Mouse (Mus musculus) heart, embryonic 12.5 days (tissue): ENCODE data around the gene Ackr3. TPM values are rescaled to one million over a fixed set of nuclear protein-coding genes. Genes with fewer than 3 reads are reported as not detected.

Experiments used
- ATAC-seq: fragments of 200-750 bp; cut with Nextera tagmentation; 2 replicates; pipeline ENCODE4 v1.8.0; 2017; ENCODE audit warnings: moderate TSS enrichment, moderate library complexity; ENCODE audit not compliant: insufficient number of reproducible peaks, low FRiP score
- H3K27ac ChIP-seq: fragments of 300-500 bp; sonication (generic); 2 replicates; pipeline ENCODE4 v1.5.1; 2016; ENCODE audit warnings: mild to moderate bottlenecking, moderate library complexity; ENCODE audit not compliant: poor library complexity, severe bottlenecking
- H3K27me3 ChIP-seq: fragments of 300-500 bp; sonication (generic); replicated peaks from 2 replicates; pipeline ENCODE4 v1.6.1; 2016; ENCODE audit warnings: mild to moderate bottlenecking, moderate library complexity
- H3K36me3 ChIP-seq: fragments of 300-500 bp; sonication (generic); 2 replicates; pipeline ENCODE4 v1.6.1; 2016; ENCODE audit warnings: mild to moderate bottlenecking, moderate library complexity
- H3K4me1 ChIP-seq: fragments of 300-500 bp; sonication (generic); replicated peaks from 2 replicates; pipeline ENCODE4 v1.6.1; 2016; ENCODE audit warnings: mild to moderate bottlenecking
- H3K4me2 ChIP-seq: fragments of 300-500 bp; sonication (generic); 2 replicates; pipeline ENCODE4 v1.6.1; 2016; ENCODE audit warnings: mild to moderate bottlenecking, moderate library complexity
- H3K4me3 ChIP-seq: fragments of 300-500 bp; sonication (generic); 2 replicates; pipeline ENCODE4 v1.5.1; 2016; ENCODE audit warnings: mild to moderate bottlenecking
- H3K9ac ChIP-seq: fragments of 300-500 bp; sonication (generic); 2 replicates; pipeline ENCODE4 v1.6.1; 2016; ENCODE audit warnings: mild to moderate bottlenecking, moderate library complexity
- H3K9me3 ChIP-seq: fragments of 300-500 bp; sonication (generic); replicated peaks from 2 replicates; pipeline ENCODE4 v1.6.1; 2016; ENCODE audit warnings: mild to moderate bottlenecking, moderate library complexity
- WGBS: fragments of 180-500 bp; shearing (Covaris S2); methylation state at CpG from one replicate; pipeline ENCODE4 v1.1.7; 2016; 5-methylcytosine and 5-hydroxymethylcytosine counted together
- polyA plus RNA-seq: library from polyadenylated mRNA; unstranded; fragments of >200 nt; fragmentation: Nextera tagmentation; extraction: Ambion mirVana; gene quantifications from 2 replicates; pipeline ENCODE4 v1.2.1, GENCODE M21; 2016

Gene Ackr3
- polyA plus RNA-seq, 1 experiment from 2014 or later: 52.2 TPM

DNA sequence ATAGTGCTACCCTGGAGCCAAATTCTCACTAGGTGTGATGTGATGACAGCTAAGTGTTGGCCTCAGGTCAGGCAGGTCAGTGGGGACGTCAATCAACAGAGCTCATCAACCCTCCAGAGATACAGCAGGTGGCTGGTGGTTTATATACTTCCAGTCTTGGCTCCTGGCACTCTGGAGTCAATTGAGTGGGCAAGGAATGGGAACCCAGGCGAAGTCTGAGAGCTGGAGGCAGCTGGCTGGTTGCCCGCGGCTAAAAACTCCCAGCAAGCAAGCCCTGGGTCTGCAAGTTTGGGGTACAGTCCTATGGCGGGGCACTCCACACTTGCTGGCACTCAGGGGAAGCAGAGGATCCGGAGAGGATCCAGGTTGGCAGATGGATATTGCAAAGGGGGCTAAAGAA, 9.1 kb downstream of the Ackr3 start:
- H3K9me3 ChIP-seq: no peaks in the 10 kb centered on the region
- no peak overlapping the region for H3K9ac ChIP-seq
- H3K4me3 ChIP-seq: no peak overlapping the region
- 78% methylated on average over 6 of the region's 6 CpGs for WGBS
- H3K4me1 ChIP-seq: peaks cover 47% of the 10 kb centered on the region
- no peak overlapping the region for H3K4me2 ChIP-seq
- ATAC-seq: no peak
- peaks cover 62% of the 10 kb centered on the region for H3K36me3 ChIP-seq
- no peaks in the 10 kb centered on the region for H3K27me3 ChIP-seq
- no peak overlapping the region for H3K27ac ChIP-seq

DNA sequence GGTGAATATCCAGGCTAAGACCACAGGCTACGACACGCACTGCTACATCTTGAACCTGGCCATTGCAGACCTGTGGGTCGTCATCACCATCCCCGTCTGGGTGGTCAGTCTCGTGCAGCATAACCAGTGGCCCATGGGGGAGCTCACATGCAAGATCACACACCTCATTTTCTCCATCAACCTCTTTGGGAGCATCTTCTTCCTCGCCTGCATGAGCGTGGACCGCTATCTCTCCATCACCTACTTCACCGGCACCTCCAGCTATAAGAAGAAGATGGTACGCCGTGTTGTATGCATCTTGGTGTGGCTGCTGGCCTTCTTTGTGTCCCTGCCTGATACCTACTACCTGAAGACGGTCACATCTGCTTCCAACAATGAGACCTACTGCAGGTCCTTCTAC, 10.2 kb downstream of the Ackr3 start:
- Histone ChIP-seq H3K27ac (no peak overlapping the region), H3K4me3 (no peak overlapping the region), H3K9ac (no peak overlapping the region), H3K36me3 (peaks cover 62% of the 10 kb centered on the region), H3K9me3 (no peaks in the 10 kb centered on the region), H3K4me1 (peaks cover 36% of the 10 kb centered on the region), H3K4me2 (no peak overlapping the region), H3K27me3 (no peaks in the 10 kb centered on the region)
- no peak for ATAC-seq
- WGBS: 90% methylated on average over 12 of the region's 12 CpGs

- H3K27me3 ChIP-seq: no peaks in the 10 kb centered on the region
- H3K4me2 ChIP-seq: no peak overlapping the region
- ATAC-seq: no peak
- H3K9ac ChIP-seq: no peak overlapping the region
- no peak overlapping the region for H3K27ac ChIP-seq
- peaks cover 57% of the 10 kb centered on the region for H3K36me3 ChIP-seq
- H3K4me3 ChIP-seq: no peak overlapping the region
- peaks cover 33% of the 10 kb centered on the region for H3K4me1 ChIP-seq
- no peaks in the 10 kb centered on the region for H3K9me3 ChIP-seq
- WGBS: 87% methylated on average over 6 of the region's 6 CpGs
These were observed 11.1 kb downstream of the Ackr3 start for GRCm38 (mm10) chr1:90214926-90215325.

GRCm38 (mm10) chr1:90215881-90216280, 12.1 kb downstream of the Ackr3 start:
- H3K4me3 ChIP-seq: no peak overlapping the region
- H3K9ac ChIP-seq: no peak overlapping the region
- H3K4me2 ChIP-seq: no peak overlapping the region
- H3K4me1 ChIP-seq: peaks cover 34% of the 10 kb centered on the region
- no peak for ATAC-seq
- no peaks in the 10 kb centered on the region for H3K27me3 ChIP-seq
- peaks cover 51% of the 10 kb centered on the region for H3K36me3 ChIP-seq
- H3K27ac ChIP-seq: no peak overlapping the region
- no peaks in the 10 kb centered on the region for H3K9me3 ChIP-seq
- WGBS: 49% methylated on average over 2 of the region's 2 CpGs

- H3K9me3 ChIP-seq: no peaks in the 10 kb centered on the region
- peaks cover 31% of the 10 kb centered on the region for H3K4me1 ChIP-seq
- no peaks in the 10 kb centered on the region for H3K27me3 ChIP-seq
- 80% methylated on average over 1 of the region's 1 CpGs for WGBS
- H3K4me3 ChIP-seq: no peak overlapping the region
- H3K9ac ChIP-seq: no peak overlapping the region
- no peak overlapping the region for H3K27ac ChIP-seq
- H3K36me3 ChIP-seq: peaks cover 48% of the 10 kb centered on the region
- ATAC-seq: no peak
- H3K4me2 ChIP-seq: no peak overlapping the region
These were observed 12.6 kb downstream of the Ackr3 start for GRCm38 (mm10) chr1:90216395-90216794.

DNA sequence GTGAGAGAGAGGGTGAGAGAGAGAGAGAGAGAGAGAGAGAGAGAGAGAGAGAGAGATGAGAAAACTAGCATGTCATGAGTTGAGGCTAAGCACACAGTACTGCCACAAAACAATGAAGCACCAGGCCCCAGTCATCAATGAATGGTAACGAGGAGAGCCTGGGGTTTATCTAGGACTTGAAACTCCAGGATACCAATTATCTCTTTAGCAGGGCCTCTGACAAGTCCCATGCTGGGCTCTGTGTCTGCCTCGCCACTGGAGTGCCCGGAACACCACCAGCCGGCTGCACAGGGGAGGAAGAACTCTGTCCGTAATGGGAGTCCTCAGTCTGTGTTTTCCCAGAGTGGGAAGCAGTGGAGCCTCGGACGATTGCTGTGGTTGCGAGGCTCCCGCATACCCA, 16.5 kb downstream of the Ackr3 start:
- WGBS: 13% methylated on average over 9 of the region's 9 CpGs
- Histone ChIP-seq H3K4me3 (no peak overlapping the region), H3K27ac (peak overlapping the region; percentile 10; the same call in 1 of the 2 replicates), H3K9me3 (no peaks in the 10 kb centered on the region), H3K4me2 (peak overlapping the region; percentile 16; the same call in 1 of the 2 replicates), H3K9ac (0 out of 2 replicates have a peak overlapping the region, but pooled peaks have one; percentile 10), H3K4me1 (peaks cover 28% of the 10 kb centered on the region), H3K27me3 (no peaks in the 10 kb centered on the region), H3K36me3 (peaks cover 17% of the 10 kb centered on the region)
- no peak for ATAC-seq

GRCm38 (mm10) chr1:90220844-90221243, 17.1 kb downstream of the Ackr3 start:
- WGBS: 82% methylated on average over 4 of the region's 4 CpGs
- Histone ChIP-seq H3K27ac (no peak overlapping the region), H3K4me2 (no peak overlapping the region), H3K9ac (no peak overlapping the region), H3K27me3 (no peaks in the 10 kb centered on the region), H3K4me3 (no peak overlapping the region), H3K9me3 (no peaks in the 10 kb centered on the region), H3K4me1 (peaks cover 33% of the 10 kb centered on the region), H3K36me3 (peaks cover 11% of the 10 kb centered on the region)
- no peak for ATAC-seq

GRCm38 (mm10) chr1:90221811-90222361, 18.1 kb downstream of the Ackr3 start:
- H3K36me3 ChIP-seq: peaks cover 2% of the 10 kb centered on the region; the same call in 1 of the 2 replicates
- no peak overlapping the region for H3K27ac ChIP-seq
- no peaks in the 10 kb centered on the region for H3K27me3 ChIP-seq
- H3K9ac ChIP-seq: no peak overlapping the region
- H3K4me1 ChIP-seq: peaks cover 38% of the 10 kb centered on the region
- no peak overlapping the region for H3K4me3 ChIP-seq
- no peaks in the 10 kb centered on the region for H3K9me3 ChIP-seq
- ATAC-seq: no peak
- no peak overlapping the region for H3K4me2 ChIP-seq
- WGBS: 79% methylated on average over 18 of the region's 18 CpGs

- no peak overlapping the region for H3K4me2 ChIP-seq
- WGBS: 87% methylated on average over 17 of the region's 17 CpGs
- H3K4me1 ChIP-seq: peaks cover 44% of the 10 kb centered on the region
These were observed 18.7 kb downstream of the Ackr3 start for GRCm38 (mm10) chr1:90222427-90222901.

DNA sequence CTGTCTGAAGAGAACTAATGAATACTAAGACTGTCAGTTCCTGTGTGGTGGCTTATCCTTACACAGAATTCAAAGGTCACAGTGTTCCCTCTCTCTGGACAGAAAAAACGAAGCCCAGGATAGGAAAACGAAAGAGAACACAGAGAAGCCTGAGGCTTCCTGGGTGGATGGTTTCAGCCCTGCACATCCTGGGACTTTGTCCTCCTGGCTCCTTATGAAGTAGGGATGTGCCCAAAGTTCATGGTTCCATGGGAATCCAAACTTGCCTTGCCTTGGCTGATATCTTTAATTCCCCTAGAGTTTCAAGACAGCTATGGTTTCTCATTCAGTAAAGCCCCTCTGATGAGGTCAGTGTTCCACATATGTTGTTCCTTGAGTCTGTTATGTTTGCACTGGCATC, 19.2 kb downstream of the Ackr3 start:
- H3K27ac ChIP-seq: no peak overlapping the region
- H3K4me2 ChIP-seq: no peak overlapping the region
- H3K9ac ChIP-seq: no peak overlapping the region
- no peaks in the 10 kb centered on the region for H3K9me3 ChIP-seq
- H3K36me3 ChIP-seq: no peaks in the 10 kb centered on the region
- ATAC-seq: no peak
- no peaks in the 10 kb centered on the region for H3K27me3 ChIP-seq
- WGBS: 64% methylated on average over 2 of the region's 2 CpGs
- H3K4me3 ChIP-seq: no peak overlapping the region
- peaks cover 49% of the 10 kb centered on the region for H3K4me1 ChIP-seq

More at GRCm38 (mm10) chr1:90222427-90222901, 18.7 kb downstream of the Ackr3 start:
- no peaks in the 10 kb centered on the region for H3K27me3 ChIP-seq
- no peak for ATAC-seq
- H3K36me3 ChIP-seq: no peaks in the 10 kb centered on the region
- no peak overlapping the region for H3K4me3 ChIP-seq
- no peaks in the 10 kb centered on the region for H3K9me3 ChIP-seq
- no peak overlapping the region for H3K27ac ChIP-seq
- no peak overlapping the region for H3K9ac ChIP-seq

DNA sequence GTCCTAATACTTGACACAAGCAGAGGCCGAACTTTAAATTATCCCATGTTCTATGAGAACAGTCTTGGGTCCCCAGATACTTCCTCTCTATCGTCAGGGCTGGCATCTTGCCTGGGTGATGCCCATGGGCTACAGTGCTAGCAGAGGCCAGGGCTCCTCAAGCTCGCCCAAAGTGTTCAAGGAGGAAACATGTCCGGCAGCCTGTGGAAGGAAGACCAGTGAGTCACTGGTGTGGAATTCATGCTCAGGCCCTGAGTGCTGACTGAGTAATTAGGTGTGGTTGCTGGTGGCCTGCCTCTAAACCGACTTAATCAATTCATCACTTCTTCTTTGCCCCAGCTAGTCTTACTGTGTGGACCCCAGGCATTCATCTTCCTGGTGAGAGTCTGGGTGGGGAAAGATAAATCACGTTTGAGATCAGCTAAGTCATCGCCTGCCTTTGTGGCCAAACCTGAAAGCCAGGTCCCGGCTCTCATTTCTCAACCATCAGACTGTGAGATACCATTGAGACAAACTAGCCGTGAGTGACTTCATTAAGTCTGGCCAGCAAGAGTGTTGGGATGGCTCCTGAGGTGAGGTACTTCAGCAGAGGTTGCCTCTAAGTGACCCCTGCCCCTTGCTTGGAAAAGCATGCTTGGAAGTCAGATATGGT, 21.9 kb downstream of the Ackr3 start:
- Histone ChIP-seq H3K4me1 (peaks cover 51% of the 10 kb centered on the region), H3K4me2 (no peak overlapping the region), H3K9me3 (no peaks in the 10 kb centered on the region), H3K27ac (peak overlapping the region; percentile 16; the same call in 1 of the 2 replicates), H3K27me3 (no peaks in the 10 kb centered on the region), H3K36me3 (no peaks in the 10 kb centered on the region), H3K4me3 (no peak overlapping the region), H3K9ac (no peak overlapping the region)
- no peak for ATAC-seq
- 35% methylated on average over 9 of the region's 9 CpGs for WGBS
